ENCODE assay signal across 8 mouse cellular contexts in the genomic region with DNA sequence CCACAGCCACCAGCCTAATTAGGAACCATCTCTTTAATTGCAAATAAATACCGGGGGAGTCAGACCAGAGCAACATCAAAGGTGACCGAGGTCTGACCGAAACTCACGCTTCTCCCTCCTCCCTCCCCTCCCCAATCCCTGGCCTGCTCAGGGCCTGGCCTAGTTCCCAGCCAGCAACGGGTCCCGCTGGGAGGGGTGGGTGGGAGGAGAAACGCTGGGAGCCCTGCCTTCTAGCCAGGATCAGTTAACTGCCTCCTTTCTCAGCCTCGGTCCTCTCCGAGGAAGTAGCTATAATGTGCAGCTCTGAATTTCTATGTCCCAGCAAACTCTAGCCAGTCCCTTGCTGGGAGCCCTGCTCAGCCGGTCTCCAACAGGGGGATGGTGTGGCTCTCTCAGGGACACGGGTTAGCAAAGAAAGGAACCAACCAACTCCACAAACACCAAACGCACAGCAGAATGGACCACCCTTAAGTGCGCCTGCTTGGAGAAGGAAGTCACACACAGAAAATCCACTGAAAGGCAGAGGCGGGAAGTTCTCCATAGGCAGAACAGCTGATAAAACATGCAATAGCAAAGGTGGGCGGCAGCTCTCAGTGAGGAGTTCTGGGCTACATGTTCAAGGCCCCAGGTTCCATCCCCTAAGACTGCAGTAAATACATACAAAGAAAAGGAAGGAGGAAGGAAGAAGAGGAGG.
DNase-seq lines count a peak whose midpoint lies in the region; ATAC-seq and TF ChIP-seq lines count a peak whose summit lies in the region.

No protein-coding gene starts in this region.

- H3K36me3 ChIP-seq in heart, embryonic 11.5 days (ENCODE audit: control insufficient read depth, insufficient read depth, low read length): peaks cover 1% of the 10 kb centered on the region
- H3K36me3 ChIP-seq in kidney, postnatal 0 days (ENCODE audit: insufficient read depth, low read length): peaks cover 3% of the 10 kb centered on the region; the same call in 1 of the 2 replicates

- H3K4me2 ChIP-seq in heart, embryonic 11.5 days: peak overlapping the region; percentile 50
- peak overlapping the region; percentile 39 for H3K4me2 ChIP-seq in kidney, postnatal 0 days (ENCODE audit: low read length)

- TF ChIP-seq CTCF in kidney, postnatal 0 days (IDR thresholded peaks at IDR 0.05; ENCODE audit: low read depth): no peak

- H3K27me3 ChIP-seq in heart, embryonic 11.5 days (ENCODE audit: control insufficient read depth, insufficient read depth, low read length): no peaks in the 10 kb centered on the region
- no peaks in the 10 kb centered on the region for H3K27me3 ChIP-seq in kidney, postnatal 0 days (ENCODE audit: insufficient read depth, low read length)

- H3K4me1 ChIP-seq in brown adipose tissue, adult 24 weeks (ENCODE audit: control insufficient read depth, insufficient read depth, insufficient read length, low read length): peaks cover 46% of the 10 kb centered on the region
- H3K4me1 ChIP-seq in heart, embryonic 11.5 days (ENCODE audit: control insufficient read depth, insufficient read depth, low read length): peaks cover 92% of the 10 kb centered on the region
- H3K4me1 ChIP-seq in kidney, postnatal 0 days (replicated peaks; ENCODE audit: insufficient read depth, low read length): peaks cover 65% of the 10 kb centered on the region

- peak overlapping the region; percentile 32 for H3K27ac ChIP-seq in brown adipose tissue, adult 24 weeks (replicated peaks; ENCODE audit: low read depth, low read length)
- H3K27ac ChIP-seq in heart, embryonic 11.5 days (ENCODE audit: low read depth, low read length): peak overlapping the region; percentile 93
- peak overlapping the region; percentile 93 for H3K27ac ChIP-seq in kidney, postnatal 0 days

- peak; percentile 6 for DNase-seq in MEL-GATA-1-ER (ENCODE audit: extremely low read depth, low read depth)
- peak; percentile 90 for DNase-seq in kidney, postnatal 0 days (ENCODE audit: low spot score)
- peak; percentile 65 for DNase-seq in lung, postnatal 36 days
- DNase-seq in frontal cortex, adult 2 months (ENCODE audit: extremely low spot score in 1 of 2, low spot score in 1 of 2): no peak
- no peak for DNase-seq in c-Kit-positive CD71-positive TER-119-positive erythroid progenitor cells, embryonic 14.5 days (ENCODE audit: low spot score)
- DNase-seq in layer of hippocampus, adult 8-10 months (ENCODE audit: low spot score in 2 of 2): no peak

- H3K9me3 ChIP-seq in heart, embryonic 11.5 days (replicated peaks; ENCODE audit: control insufficient read depth, low read length): no peaks in the 10 kb centered on the region
- H3K9me3 ChIP-seq in kidney, postnatal 0 days (replicated peaks; ENCODE audit: low read length): no peaks in the 10 kb centered on the region

- H3K4me3 ChIP-seq in brown adipose tissue, adult 24 weeks (ENCODE audit: insufficient read depth, low read depth, low read length): no peak overlapping the region
- no peak overlapping the region; the same call in 1 of the 2 replicates for H3K4me3 ChIP-seq in heart, embryonic 11.5 days (ENCODE audit: low read depth, low read length)
- H3K4me3 ChIP-seq in kidney, postnatal 0 days (replicated peaks; ENCODE audit: low read depth, low read length): no peak overlapping the region

- WGBS in heart, embryonic 11.5 days (ENCODE audit: insufficient replicate concordance): 14% methylated on average over 15 of the region's 15 CpGs
- 9% methylated on average over 15 of the region's 15 CpGs for WGBS in kidney, postnatal 0 days

- no peak; the same call in 1 of the 2 replicates for ATAC-seq in heart, embryonic 11.5 days (replicated peaks; ENCODE audit: insufficient number of reproducible peaks, low FRiP score, low TSS enrichment)
- ATAC-seq in kidney, postnatal 0 days (replicated peaks; ENCODE audit: low FRiP score, low read depth): 0 out of 2 replicates have a peak, but pooled peaks have one; percentile 22

- H3K9ac ChIP-seq in heart, embryonic 11.5 days (ENCODE audit: low read depth, low read length): peak overlapping the region; percentile 36; the same call in 1 of the 2 replicates
- peak overlapping the region; percentile 14; the same call in 1 of the 2 replicates for H3K9ac ChIP-seq in kidney, postnatal 0 days (ENCODE audit: low read depth, low read length)

Comparison
In these comparisons a context has a peak if more than half of its experiments do, and no peak if none do; other contexts are left out.
1. DNase-seq: peak in MEL-GATA-1-ER (single experiment), kidney, postnatal 0 days (single experiment) and lung, postnatal 36 days (single experiment); none in frontal cortex, adult 2 months (0 of 2), c-Kit-positive CD71-positive TER-119-positive erythroid progenitor cells, embryonic 14.5 days (single experiment) and layer of hippocampus, adult 8-10 months (0 of 2).
2. H3K27ac ChIP-seq: peak in every context shown above with its lines; median percentile 93 in heart, embryonic 11.5 days; 93 in kidney, postnatal 0 days; 32 in brown adipose tissue, adult 24 weeks.